Mouse (Mus musculus): Measurements from ENCODE around the gene Hdac9. TPM values are rescaled to one million over a fixed set of nuclear protein-coding genes. Genes with fewer than 3 reads are reported as not detected.
"Not testable (repeated sequence)": the region's sequence is repeated elsewhere in the genome, so short reads cannot be mapped to it uniquely, and the experiment has no call there.

The Hdac9 gene
- total RNA-seq, 2 experiments from 2014 or later, result 0.94 to 1.7 TPM

GRCm38 (mm10) chr12:34051112-34051511 lies 865.8 kb downstream of the Hdac9 start:
- no peak for ATAC-seq (replicated peaks; ENCODE audit: low FRiP score, poor library complexity, severe bottlenecking)

DNA sequence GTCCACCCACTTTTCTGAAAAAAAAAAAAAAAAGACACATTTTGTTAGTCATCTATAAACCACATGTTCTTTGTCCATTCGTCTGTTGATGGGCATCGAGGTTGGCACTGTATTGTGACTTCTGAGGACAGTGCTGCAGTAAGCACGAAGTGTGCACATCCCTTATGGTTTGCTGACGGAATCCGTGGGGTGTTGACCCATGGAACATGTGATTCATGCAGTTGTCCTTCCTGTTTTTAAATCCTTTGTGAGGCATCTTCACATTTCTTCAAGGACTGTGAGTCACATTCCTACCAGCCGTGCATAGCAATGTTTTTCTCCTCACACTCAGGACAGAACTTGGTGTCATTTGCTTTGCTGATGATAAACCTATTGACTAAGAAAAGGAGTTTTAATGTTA lies 875.9 kb downstream of the Hdac9 start:
- ATAC-seq (replicated peaks; ENCODE audit: low FRiP score, poor library complexity, severe bottlenecking), result no peak

DNA sequence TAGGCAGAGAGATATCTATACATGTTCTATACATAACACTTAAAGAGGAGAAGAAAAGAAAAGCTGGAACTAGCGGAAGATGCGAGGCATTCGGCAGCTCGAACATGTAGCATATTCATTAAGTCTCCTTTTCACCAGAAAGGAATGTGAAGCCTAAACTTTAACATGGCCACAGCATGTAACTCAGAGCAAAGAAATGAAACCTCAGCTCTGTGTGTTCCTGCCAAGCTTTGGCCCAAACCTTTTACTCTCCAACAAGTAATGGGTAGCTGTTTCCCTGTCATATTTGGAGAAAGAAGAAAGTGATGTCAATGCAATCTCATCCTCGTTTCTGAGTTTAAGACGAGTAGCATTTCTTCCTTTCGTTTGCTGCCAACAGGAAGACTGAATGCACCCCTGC lies 876.8 kb downstream of the Hdac9 start:
- ATAC-seq (replicated peaks; ENCODE audit: low FRiP score, poor library complexity, severe bottlenecking), result no peak

DNA sequence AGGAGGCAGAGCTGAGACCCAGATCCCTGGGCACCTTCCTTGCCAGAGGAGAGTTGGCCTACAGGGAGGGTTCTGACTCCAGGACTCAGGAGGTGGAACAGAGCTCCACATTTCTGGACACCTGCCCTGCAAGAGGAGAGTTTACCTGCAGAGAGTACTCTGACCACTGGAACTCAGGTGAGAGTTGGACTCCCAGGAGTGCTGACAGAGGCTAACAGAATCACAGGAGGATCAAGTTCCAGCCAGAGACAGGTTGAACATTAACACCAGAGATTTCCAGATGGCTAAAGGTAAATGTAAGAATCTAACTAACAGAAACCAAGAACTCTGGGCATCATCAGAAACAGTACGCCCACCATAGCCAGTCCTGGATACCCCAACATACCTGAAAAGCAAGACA lies 907.1 kb downstream of the Hdac9 start:
- not testable (repeated sequence) for ATAC-seq (replicated peaks; ENCODE audit: low FRiP score, poor library complexity, severe bottlenecking)

Other genes starting within 250 kb of the Hdac9 start
- 1.3 TPM in 1 of 2 replicates, not detected in the other for gene Prps1l1, start 67.7 kb upstream of the Hdac9 start, total RNA-seq (2015; ENCODE audit: low replicate concordance)
- not detected in 2 replicates for gene Prps1l1, start 67.7 kb upstream of the Hdac9 start, total RNA-seq (2017; ENCODE audit: low replicate concordance)
- 9.4 and 18.6 TPM in 2 replicates for gene Snx13, start 130.1 kb upstream of the Hdac9 start, total RNA-seq (2015; ENCODE audit: low replicate concordance)
- gene Snx13, start 130.1 kb upstream of the Hdac9 start, total RNA-seq (2017; ENCODE audit: low replicate concordance), result 15.5 and 17.1 TPM in 2 replicates

All from erythroblast, adult 5-6 weeks (primary cell).